In genomic region chr4:13614806-13615205, GRCm38 (mm10) we compare ENCODE assay signal across 19 mouse cellular contexts.
"Had no signal": no experiment of that assay in that cellular context is flagged by ENCODE, and none has a peak within 500 bp of the region (broad histone marks: within the 10 kb centered on the region; RNA-seq: fewer than 3 reads in every experiment).

No protein-coding gene starts in this region.

- H3K4me3 ChIP-seq: limb, embryonic 13.5 days; liver, embryonic 13.5 days; lung, embryonic 15.5 days; megakaryocyte, embryonic 14.5 days; neural tube, embryonic 13.5 days; stomach, embryonic 15.5 days had no signal

- ATAC-seq: intestine, postnatal 0 days had no signal

- H3K36me3 ChIP-seq: limb, embryonic 13.5 days; liver, embryonic 13.5 days; lung, embryonic 15.5 days; neural tube, embryonic 13.5 days; stomach, embryonic 15.5 days had no signal

- H3K4me2 ChIP-seq: limb, embryonic 13.5 days; liver, embryonic 13.5 days; lung, embryonic 15.5 days; midbrain, embryonic 11.5 days; neural tube, embryonic 13.5 days; stomach, embryonic 15.5 days had no signal

- H3K27me3 ChIP-seq: limb, embryonic 13.5 days; liver, embryonic 13.5 days; lung, embryonic 15.5 days; megakaryocyte, embryonic 14.5 days; neural tube, embryonic 13.5 days; stomach, embryonic 15.5 days had no signal

- H3K9me3 ChIP-seq: limb, embryonic 13.5 days; liver, embryonic 13.5 days; lung, embryonic 15.5 days; neural tube, embryonic 13.5 days; stomach, embryonic 15.5 days had no signal

- H3K9ac ChIP-seq: limb, embryonic 13.5 days; liver, embryonic 13.5 days; lung, embryonic 15.5 days; neural tube, embryonic 13.5 days; stomach, embryonic 15.5 days had no signal

- H3K27ac ChIP-seq: limb, embryonic 13.5 days; liver, embryonic 13.5 days; lung, embryonic 15.5 days; neural tube, embryonic 13.5 days; stomach, embryonic 15.5 days had no signal

- H3K4me1 ChIP-seq: limb, embryonic 13.5 days; liver, embryonic 13.5 days; lung, embryonic 15.5 days; megakaryocyte, embryonic 14.5 days; neural tube, embryonic 13.5 days; stomach, embryonic 15.5 days had no signal

- DNase-seq: kidney, adult 2 months; kidney, postnatal 14 days; kidney, postnatal 4 days; left cerebral cortex, postnatal 4 days; liver, embryonic 13.5 days; lung, postnatal 10 days; lung, postnatal 36 days; midbrain, embryonic 14.5 days; retina, postnatal 1 day; right cerebral cortex, postnatal 25 days; spleen, adult 18-20 months; thymus, postnatal 25 days had no signal
